Mouse (Mus musculus) spleen, adult 2 months (tissue): Measurements from ENCODE around the gene Itgal.

Source experiments
- CTCF ChIP-seq: fragments of 200-500 bp; IDR thresholded peaks from 2 replicates; pipeline ENCODE4 v1.5.1; 2011; ENCODE audit warnings: mild to moderate bottlenecking, inconsistent platforms; ENCODE audit not compliant: insufficient read depth, insufficient read length, insufficient replicate concordance; ENCODE audit errors: extremely low read depth
- POLR2A ChIP-seq: fragments of 200-500 bp; IDR thresholded peaks from 2 replicates; pipeline ENCODE4 v1.6.1; 2011; ENCODE audit warnings: low read depth, low read length, inconsistent platforms

GRCm38 (mm10) chr7:127285154-127285553 is 10.9 kb upstream of the Itgal start:
- TF ChIP-seq POLR2A (no peak), CTCF (no peak)
